Mouse (Mus musculus) thymus, adult 2 months (tissue): ENCODE data around the gene Bpifb6. TPM values are rescaled to one million over a fixed set of nuclear protein-coding genes. Genes with fewer than 3 reads are reported as not detected.

Experiments
- DNase-seq: peaks from one replicate; pipeline ENCODE4 v3.0.0; 2021
- H3K27ac ChIP-seq: fragments of 200-500 bp; 2 replicates; pipeline ENCODE4 v1.5.1; 2012; ENCODE audit warnings: low read length, control low read depth; ENCODE audit not compliant: control insufficient read depth, insufficient read depth
- H3K27me3 ChIP-seq: fragments of 200-500 bp; 2 replicates; pipeline ENCODE4 v1.6.1; 2012; ENCODE audit warnings: mild to moderate bottlenecking, low read length, moderate library complexity, mixed read lengths; ENCODE audit not compliant: control insufficient read depth, insufficient read depth
- H3K36me3 ChIP-seq: fragments of 200-500 bp; 2 replicates; pipeline ENCODE4 v1.6.1; 2012; ENCODE audit warnings: mild to moderate bottlenecking, low read length, moderate library complexity; ENCODE audit not compliant: control insufficient read depth, insufficient read depth
- H3K4me1 ChIP-seq: fragments of 200-500 bp; replicated peaks from 2 replicates; pipeline ENCODE4 v1.6.1; 2012; ENCODE audit warnings: low read length; ENCODE audit not compliant: control insufficient read depth, insufficient read depth
- H3K4me3 ChIP-seq: fragments of 200-500 bp; 2 replicates; pipeline ENCODE4 v1.5.1; 2012; ENCODE audit warnings: mild to moderate bottlenecking, low read length, control low read depth, moderate library complexity; ENCODE audit not compliant: control insufficient read depth, insufficient read depth
- CTCF ChIP-seq: fragments of 200-500 bp; IDR thresholded peaks from 2 replicates; pipeline ENCODE4 v1.5.1; 2012; ENCODE audit warnings: mild to moderate bottlenecking, control low read depth, low read length, moderate library complexity, borderline replicate concordance; ENCODE audit not compliant: control insufficient read depth, poor library complexity, insufficient read depth; ENCODE audit errors: extremely low read depth
- POLR2A ChIP-seq: fragments of 200-500 bp; IDR thresholded peaks from 2 replicates; pipeline ENCODE4 v1.6.1; 2012; ENCODE audit warnings: mild to moderate bottlenecking, low read length, control low read depth, moderate library complexity; ENCODE audit not compliant: control insufficient read depth, poor library complexity, insufficient read depth; ENCODE audit errors: extremely low read depth
- WGBS: fragments of 180-500 bp; shearing (Covaris S2); methylation state at CpG from one replicate; pipeline ENCODE4 v1.1.7; 2018; 5-methylcytosine and 5-hydroxymethylcytosine counted together
- polyA plus RNA-seq: library from polyadenylated mRNA; depleted of rRNA; stranded (reverse); fragments of >200 nt; gene quantifications from 2 replicates; pipeline ENCODE4 v1.2.3, GENCODE M21; 2012

Gene Bpifb6
- polyA plus RNA-seq, 1 experiment: 0.23 TPM

GRCm38 (mm10) chr2:153870984-153871383 is 29.2 kb upstream of the Bpifb6 start, which contains the start of gene Sun5:
Sun5 (minus strand) TSS chr2:153871084.
- TF ChIP-seq POLR2A: no peak
- TF ChIP-seq CTCF: no peak

GRCm38 (mm10) chr2:153874745-153875144 is 25.4 kb upstream of the Bpifb6 start, which contains the start of gene Bpifb2:
Bpifb2 (plus strand) TSS chr2:153875045.
- no peak for DNase-seq
- Histone ChIP-seq H3K4me1 (no peaks in the 10 kb centered on the region), H3K4me3 (no peak within 1 kb of the TSS), H3K36me3 (no peaks in the 10 kb centered on the region), H3K27me3 (no peaks in the 10 kb centered on the region), H3K27ac (no peak within 1 kb of the TSS)
- TF ChIP-seq CTCF: no peak
- no peak for TF ChIP-seq POLR2A
- WGBS: 81% methylated on average over 9 of the region's 9 CpGs

More at GRCm38 (mm10) chr2:153870984-153871383, 29.2 kb upstream of the Bpifb6 start, which contains the start of gene Sun5:
- Histone ChIP-seq H3K4me1 (no peaks in the 10 kb centered on the region), H3K27ac (no peak within 1 kb of the TSS), H3K36me3 (no peaks in the 10 kb centered on the region), H3K27me3 (no peaks in the 10 kb centered on the region), H3K4me3 (no peak within 1 kb of the TSS)
- WGBS: 93% methylated on average over 4 of the region's 4 CpGs
- no peak for DNase-seq

- no peaks in the 10 kb centered on the region for H3K4me1 ChIP-seq
- WGBS: 86% methylated on average over 5 of the region's 5 CpGs
- no peaks in the 10 kb centered on the region for H3K27me3 ChIP-seq
- no peaks in the 10 kb centered on the region for H3K36me3 ChIP-seq
- H3K4me3 ChIP-seq: no peak overlapping the region
- DNase-seq: no peak
- no peak overlapping the region for H3K27ac ChIP-seq
- TF ChIP-seq CTCF: no peak
- no peak for TF ChIP-seq POLR2A
Measured at GRCm38 (mm10) chr2:153899111-153899510, 1.1 kb upstream of the Bpifb6 start.

GRCm38 (mm10) chr2:153902726-153903125 is 2.5 kb downstream of the Bpifb6 start:
- 78% methylated on average over 6 of the region's 6 CpGs for WGBS
- TF ChIP-seq CTCF (no peak), POLR2A (no peak)
- Histone ChIP-seq H3K36me3 (no peaks in the 10 kb centered on the region), H3K27me3 (no peaks in the 10 kb centered on the region), H3K27ac (no peak overlapping the region), H3K4me3 (no peak overlapping the region), H3K4me1 (no peaks in the 10 kb centered on the region)
- DNase-seq: no peak

- H3K4me3 ChIP-seq: no peak overlapping the region
- DNase-seq: no peak
- no peaks in the 10 kb centered on the region for H3K4me1 ChIP-seq
- no peaks in the 10 kb centered on the region for H3K36me3 ChIP-seq
- H3K27me3 ChIP-seq: no peaks in the 10 kb centered on the region
- H3K27ac ChIP-seq: no peak overlapping the region
- TF ChIP-seq CTCF (no peak), POLR2A (no peak)
- 97% methylated on average over 4 of the region's 4 CpGs for WGBS
Measured at GRCm38 (mm10) chr2:153906626-153907025, 6.4 kb downstream of the Bpifb6 start.

- Histone ChIP-seq H3K4me3 (no peak overlapping the region), H3K4me1 (no peaks in the 10 kb centered on the region), H3K36me3 (no peaks in the 10 kb centered on the region), H3K27ac (no peak overlapping the region), H3K27me3 (no peaks in the 10 kb centered on the region)
- no peak for TF ChIP-seq POLR2A
- no peak for TF ChIP-seq CTCF
- WGBS: 44% methylated on average over 5 of the region's 5 CpGs
- DNase-seq: no peak
Measured at GRCm38 (mm10) chr2:153914151-153914550, 14.0 kb downstream of the Bpifb6 start.

GRCm38 (mm10) chr2:153917930-153918329 is 17.7 kb downstream of the Bpifb6 start, which contains the start of gene Bpifb3:
Bpifb3 (plus strand) TSS chr2:153918230.
- H3K4me3 ChIP-seq: no peak within 1 kb of the TSS
- 90% methylated on average over 8 of the region's 8 CpGs for WGBS
- TF ChIP-seq CTCF (no peak), POLR2A (no peak)
- no peak for DNase-seq
- H3K4me1 ChIP-seq: no peaks in the 10 kb centered on the region
- no peak within 1 kb of the TSS for H3K27ac ChIP-seq
- no peaks in the 10 kb centered on the region for H3K27me3 ChIP-seq
- H3K36me3 ChIP-seq: no peaks in the 10 kb centered on the region
